Mouse (Mus musculus) layer of hippocampus, postnatal 36 days (tissue): ENCODE results near the gene Tsga10. TPM values are rescaled to one million over a fixed set of nuclear protein-coding genes. Genes with fewer than 3 reads are reported as not detected.

Source experiments
- DNase-seq, 2 experiments: peaks; one replicate each; pipeline ENCODE4 v3.0.0; 2022
- total RNA-seq, 2 experiments: library from RNA; stranded (reverse); gene quantifications; 2 replicates each; pipeline ENCODE4 v1.2.3; 2021

Gene Tsga10
- 10 to 100 TPM; 29.5 to 33.9 TPM for total RNA-seq

GRCm38 (mm10) chr1:37866286-37866685, at the start of gene Tsga10:
TSS of gene Tsga10 (minus strand) at chr1:37866429.
- DNase-seq, result no peak

GRCm38 (mm10) chr1:37912751-37913150, 46.5 kb upstream of the Tsga10 start:
- no peak for DNase-seq

- DNase-seq, result no peak
Observed at GRCm38 (mm10) chr1:37903178-37903577, 36.9 kb upstream of the Tsga10 start.

GRCm38 (mm10) chr1:37900288-37900687, 34.1 kb upstream of the Tsga10 start:
- no peak for DNase-seq

GRCm38 (mm10) chr1:37899816-37900215, 33.6 kb upstream of the Tsga10 start:
- DNase-seq, result no peak

- DNase-seq, result no peak
Observed at GRCm38 (mm10) chr1:37894606-37895005, 28.4 kb upstream of the Tsga10 start.

- no peak for DNase-seq
Observed at GRCm38 (mm10) chr1:37891400-37891799, 25.2 kb upstream of the Tsga10 start.

GRCm38 (mm10) chr1:37890025-37890652, 23.9 kb upstream of the Tsga10 start, which contains the start of the genes Mitd1 and Mrpl30:
TSS of gene Mitd1 (minus strand) at chr1:37890411.
TSS of gene Mrpl30 (plus strand) at chr1:37890477.
- DNase-seq, result peak; percentile 87 to 90

- DNase-seq, result no peak
Observed at GRCm38 (mm10) chr1:37889206-37889605, 23.0 kb upstream of the Tsga10 start.

GRCm38 (mm10) chr1:37884451-37884850, 18.2 kb upstream of the Tsga10 start:
- DNase-seq, result no peak

- DNase-seq, result no peak
Observed at GRCm38 (mm10) chr1:37883411-37883810, 17.2 kb upstream of the Tsga10 start.

GRCm38 (mm10) chr1:37877736-37878460, 11.7 kb upstream of the Tsga10 start:
- no peak for DNase-seq

GRCm38 (mm10) chr1:37873157-37873556, 6.9 kb upstream of the Tsga10 start:
- DNase-seq, result no peak

GRCm38 (mm10) chr1:37872131-37873067, 6.2 kb upstream of the Tsga10 start:
- peak; percentile 76 to 77 for DNase-seq

GRCm38 (mm10) chr1:37871704-37872103, 5.5 kb upstream of the Tsga10 start, which contains the start of gene Lipt1:
TSS of gene Lipt1 (plus strand) at chr1:37871738.
- DNase-seq, result peak in 1 of 2 experiments; percentile 20

- DNase-seq, result no peak
Observed at GRCm38 (mm10) chr1:37869362-37869761, 3.1 kb upstream of the Tsga10 start.

GRCm38 (mm10) chr1:37868640-37869039, 2.4 kb upstream of the Tsga10 start:
- DNase-seq, result no peak

GRCm38 (mm10) chr1:37867684-37868322, 1.6 kb upstream of the Tsga10 start:
- no peak for DNase-seq

- DNase-seq, result no peak
Observed at GRCm38 (mm10) chr1:37867056-37867455, 827 bp upstream of the Tsga10 start.

GRCm38 (mm10) chr1:37865401-37866215, 621 bp downstream of the Tsga10 start:
- no peak for DNase-seq
